Mouse (Mus musculus) embryonic facial prominence, embryonic 12.5 days (tissue): ENCODE results near the gene 1110051M20Rik. TPM values are rescaled to one million over a fixed set of nuclear protein-coding genes. Genes with fewer than 3 reads are reported as not detected.

ENCODE experiments used
- ATAC-seq: fragments of 200-750 bp; cut with Nextera tagmentation; 2 replicates; pipeline ENCODE4 v1.8.0; 2017; ENCODE audit not compliant: insufficient number of reproducible peaks, insufficient read depth, low FRiP score, low TSS enrichment
- H3K27ac ChIP-seq: fragments of 300-500 bp; sonication (generic); 2 replicates; pipeline ENCODE4 v1.5.1; 2016; ENCODE audit warnings: mild to moderate bottlenecking
- H3K27me3 ChIP-seq: fragments of 300-500 bp; sonication (generic); 2 replicates; pipeline ENCODE4 v1.6.1; 2016; ENCODE audit warnings: mild to moderate bottlenecking, moderate library complexity
- H3K36me3 ChIP-seq: fragments of 300-500 bp; sonication (generic); 2 replicates; pipeline ENCODE4 v1.6.1; 2016; ENCODE audit warnings: mild to moderate bottlenecking
- H3K4me1 ChIP-seq: fragments of 300-500 bp; sonication (generic); 2 replicates; pipeline ENCODE4 v1.6.1; 2016
- H3K4me2 ChIP-seq: fragments of 300-500 bp; sonication (generic); replicated peaks from 2 replicates; pipeline ENCODE4 v1.6.1; 2016; ENCODE audit warnings: mild to moderate bottlenecking, moderate library complexity
- H3K4me3 ChIP-seq: fragments of 300-500 bp; sonication (generic); 2 replicates; pipeline ENCODE4 v1.5.1; 2016; ENCODE audit warnings: mild to moderate bottlenecking
- H3K9ac ChIP-seq: fragments of 300-500 bp; sonication (generic); 2 replicates; pipeline ENCODE4 v1.6.1; 2016; ENCODE audit warnings: mild to moderate bottlenecking, moderate library complexity
- H3K9me3 ChIP-seq: fragments of 300-500 bp; sonication (generic); 2 replicates; pipeline ENCODE4 v1.6.1; 2016; ENCODE audit warnings: mild to moderate bottlenecking, moderate library complexity
- WGBS: fragments of 180-500 bp; shearing (Covaris S2); methylation state at CpG from one replicate; pipeline ENCODE4 v1.1.7; 2016; 5-methylcytosine and 5-hydroxymethylcytosine counted together
- polyA plus RNA-seq: library from polyadenylated mRNA; unstranded; fragments of >200 nt; fragmentation: Nextera tagmentation; extraction: Ambion mirVana; gene quantifications from 2 replicates; pipeline ENCODE4 v1.2.1, GENCODE M21; 2016

Gene 1110051M20Rik
- polyA plus RNA-seq, 1 experiment from 2014 or later: 71.3 TPM

GRCm38 (mm10) chr2:91470055-91470647 lies 25.6 kb upstream of the 1110051M20Rik start:
- Histone ChIP-seq H3K4me1 (peaks cover 11% of the 10 kb centered on the region; the same call in 1 of the 2 replicates), H3K36me3 (peaks cover 25% of the 10 kb centered on the region), H3K9ac (0 out of 2 replicates have a peak overlapping the region, but pooled peaks have one; percentile 4), H3K4me3 (no peak overlapping the region), H3K4me2 (no peak overlapping the region), H3K27ac (peak overlapping the region; percentile 12; the same call in 1 of the 2 replicates), H3K9me3 (no peaks in the 10 kb centered on the region), H3K27me3 (no peaks in the 10 kb centered on the region)
- no peak for ATAC-seq
- WGBS: 27% methylated on average over 7 of the region's 7 CpGs

- no peak overlapping the region for H3K4me3 ChIP-seq
- ATAC-seq: no peak
- H3K27ac ChIP-seq: peak overlapping the region; percentile 30; the same call in 1 of the 2 replicates
- no peak overlapping the region for H3K9ac ChIP-seq
- H3K27me3 ChIP-seq: no peaks in the 10 kb centered on the region
- WGBS: 59% methylated on average over 8 of the region's 8 CpGs
- H3K9me3 ChIP-seq: no peaks in the 10 kb centered on the region
- H3K4me1 ChIP-seq: peaks cover 18% of the 10 kb centered on the region
- peaks cover under 1% of the 10 kb centered on the region; the same call in 1 of the 2 replicates for H3K36me3 ChIP-seq
- no peak overlapping the region for H3K4me2 ChIP-seq
Observed at GRCm38 (mm10) chr2:91467613-91468012, 23.1 kb upstream of the 1110051M20Rik start.

- no peak overlapping the region for H3K9ac ChIP-seq
- no peaks in the 10 kb centered on the region for H3K27me3 ChIP-seq
- ATAC-seq: no peak
- WGBS: 84% methylated on average over 3 of the region's 3 CpGs
- no peaks in the 10 kb centered on the region for H3K36me3 ChIP-seq
- peaks cover 34% of the 10 kb centered on the region for H3K4me1 ChIP-seq
- no peaks in the 10 kb centered on the region for H3K9me3 ChIP-seq
- peak overlapping the region; percentile 41; the same call in 1 of the 2 replicates for H3K27ac ChIP-seq
- H3K4me2 ChIP-seq: no peak overlapping the region
- no peak overlapping the region for H3K4me3 ChIP-seq
Observed at GRCm38 (mm10) chr2:91465934-91466333, 21.4 kb upstream of the 1110051M20Rik start.

GRCm38 (mm10) chr2:91462681-91463080 lies 18.2 kb upstream of the 1110051M20Rik start:
- 8% methylated on average over 12 of the region's 12 CpGs for WGBS
- peak overlapping the region; percentile 46; the same call in 1 of the 2 replicates for H3K27ac ChIP-seq
- no peaks in the 10 kb centered on the region for H3K27me3 ChIP-seq
- H3K9me3 ChIP-seq: 0 out of 2 replicates have a peak, but pooled peaks cover 3% of the 10 kb centered on the region
- peaks cover 33% of the 10 kb centered on the region for H3K4me1 ChIP-seq
- no peak overlapping the region for H3K4me3 ChIP-seq
- H3K9ac ChIP-seq: peak overlapping the region; percentile 27; the same call in 1 of the 2 replicates
- peak overlapping the region; percentile 41 for H3K4me2 ChIP-seq
- H3K36me3 ChIP-seq: no peaks in the 10 kb centered on the region
- ATAC-seq: no peak

GRCm38 (mm10) chr2:91462196-91462595 lies 17.7 kb upstream of the 1110051M20Rik start:
- Histone ChIP-seq H3K4me1 (peaks cover 29% of the 10 kb centered on the region), H3K4me3 (no peak overlapping the region), H3K9ac (no peak overlapping the region), H3K27me3 (no peaks in the 10 kb centered on the region), H3K9me3 (0 out of 2 replicates have a peak, but pooled peaks cover 3% of the 10 kb centered on the region), H3K4me2 (peak overlapping the region; percentile 41), H3K27ac (no peak overlapping the region; the same call in 1 of the 2 replicates), H3K36me3 (no peaks in the 10 kb centered on the region)
- WGBS: 4% methylated on average over 2 of the region's 2 CpGs
- no peak for ATAC-seq

- H3K4me1 ChIP-seq: peaks cover 36% of the 10 kb centered on the region
- peak overlapping the region; percentile 37; the same call in 1 of the 2 replicates for H3K27ac ChIP-seq
- 31% methylated on average over 3 of the region's 3 CpGs for WGBS
- no peaks in the 10 kb centered on the region for H3K36me3 ChIP-seq
- H3K9me3 ChIP-seq: 0 out of 2 replicates have a peak, but pooled peaks cover 3% of the 10 kb centered on the region
- H3K4me2 ChIP-seq: peak overlapping the region; percentile 41; the same call in 1 of the 2 replicates
- H3K9ac ChIP-seq: 0 out of 2 replicates have a peak overlapping the region, but pooled peaks have one; percentile 7
- no peaks in the 10 kb centered on the region for H3K27me3 ChIP-seq
- ATAC-seq: no peak
- no peak overlapping the region for H3K4me3 ChIP-seq
Observed at GRCm38 (mm10) chr2:91461341-91461740, 16.8 kb upstream of the 1110051M20Rik start.

GRCm38 (mm10) chr2:91460771-91461170 lies 16.3 kb upstream of the 1110051M20Rik start:
- Histone ChIP-seq H3K4me1 (peaks cover 37% of the 10 kb centered on the region), H3K9me3 (0 out of 2 replicates have a peak, but pooled peaks cover 3% of the 10 kb centered on the region), H3K36me3 (no peaks in the 10 kb centered on the region), H3K9ac (0 out of 2 replicates have a peak overlapping the region, but pooled peaks have one; percentile 7), H3K27ac (no peak overlapping the region), H3K4me3 (no peak overlapping the region), H3K4me2 (no peak overlapping the region), H3K27me3 (no peaks in the 10 kb centered on the region)
- WGBS: 60% methylated on average over 7 of the region's 7 CpGs
- ATAC-seq: no peak

- H3K4me3 ChIP-seq: no peak overlapping the region
- no peak for ATAC-seq
- no peak overlapping the region for H3K27ac ChIP-seq
- H3K36me3 ChIP-seq: no peaks in the 10 kb centered on the region
- peak overlapping the region; percentile 68 for H3K4me2 ChIP-seq
- peaks cover 37% of the 10 kb centered on the region for H3K4me1 ChIP-seq
- H3K27me3 ChIP-seq: no peaks in the 10 kb centered on the region
- no peak overlapping the region for H3K9ac ChIP-seq
- 94% methylated on average over 6 of the region's 6 CpGs for WGBS
- H3K9me3 ChIP-seq: 0 out of 2 replicates have a peak, but pooled peaks cover 3% of the 10 kb centered on the region
Observed at GRCm38 (mm10) chr2:91460076-91460475, 15.6 kb upstream of the 1110051M20Rik start.

- no peaks in the 10 kb centered on the region for H3K36me3 ChIP-seq
- peaks cover 37% of the 10 kb centered on the region for H3K4me1 ChIP-seq
- no peaks in the 10 kb centered on the region for H3K27me3 ChIP-seq
Observed at GRCm38 (mm10) chr2:91458673-91459391, 14.3 kb upstream of the 1110051M20Rik start.

GRCm38 (mm10) chr2:91458252-91458672 lies 13.8 kb upstream of the 1110051M20Rik start:
- Histone ChIP-seq H3K4me3 (peak overlapping the region; percentile 73), H3K9ac (peak overlapping the region; percentile 76), H3K27ac (peak overlapping the region; percentile 95), H3K27me3 (no peaks in the 10 kb centered on the region), H3K4me1 (peaks cover 37% of the 10 kb centered on the region), H3K4me2 (peak overlapping the region; percentile 68), H3K36me3 (no peaks in the 10 kb centered on the region), H3K9me3 (0 out of 2 replicates have a peak, but pooled peaks cover 3% of the 10 kb centered on the region)
- 1% methylated on average over 21 of the region's 21 CpGs for WGBS
- ATAC-seq: peak; percentile 73; the same call in 1 of the 2 replicates

More at GRCm38 (mm10) chr2:91458673-91459391, 14.3 kb upstream of the 1110051M20Rik start:
- peak overlapping the region; percentile 68 for H3K4me2 ChIP-seq
- under 1% methylated on average over 32 of the region's 32 CpGs for WGBS
- peak overlapping the region; percentile 76 for H3K9ac ChIP-seq
- ATAC-seq: no peak
- 0 out of 2 replicates have a peak, but pooled peaks cover 3% of the 10 kb centered on the region for H3K9me3 ChIP-seq
- peak overlapping the region; percentile 73 for H3K4me3 ChIP-seq
- H3K27ac ChIP-seq: peak overlapping the region; percentile 95

GRCm38 (mm10) chr2:91457656-91458251 lies 13.2 kb upstream of the 1110051M20Rik start:
- Histone ChIP-seq H3K9me3 (0 out of 2 replicates have a peak, but pooled peaks cover 3% of the 10 kb centered on the region), H3K4me3 (peak overlapping the region; percentile 73), H3K9ac (peak overlapping the region; percentile 76), H3K27ac (peak overlapping the region; percentile 95), H3K4me2 (peak overlapping the region; percentile 68), H3K4me1 (peaks cover 32% of the 10 kb centered on the region), H3K36me3 (no peaks in the 10 kb centered on the region), H3K27me3 (no peaks in the 10 kb centered on the region)
- WGBS: under 1% methylated on average over 45 of the region's 45 CpGs
- peak; percentile 52 for ATAC-seq
